Mouse (Mus musculus): ENCODE results near the gene Sub1.

Gene Sub1

GRCm38 (mm10) chr15:11963791-11964525, 32.8 kb downstream of the Sub1 start:
- TF ChIP-seq GATA4 (IDR thresholded peaks at IDR 0.05; ENCODE audit: insufficient replicate concordance, low read length) = no peak

- no peak for TF ChIP-seq GATA4 (IDR thresholded peaks at IDR 0.05; ENCODE audit: insufficient replicate concordance, low read length)
Observed at GRCm38 (mm10) chr15:11959716-11960115, 37.1 kb downstream of the Sub1 start.

DNA sequence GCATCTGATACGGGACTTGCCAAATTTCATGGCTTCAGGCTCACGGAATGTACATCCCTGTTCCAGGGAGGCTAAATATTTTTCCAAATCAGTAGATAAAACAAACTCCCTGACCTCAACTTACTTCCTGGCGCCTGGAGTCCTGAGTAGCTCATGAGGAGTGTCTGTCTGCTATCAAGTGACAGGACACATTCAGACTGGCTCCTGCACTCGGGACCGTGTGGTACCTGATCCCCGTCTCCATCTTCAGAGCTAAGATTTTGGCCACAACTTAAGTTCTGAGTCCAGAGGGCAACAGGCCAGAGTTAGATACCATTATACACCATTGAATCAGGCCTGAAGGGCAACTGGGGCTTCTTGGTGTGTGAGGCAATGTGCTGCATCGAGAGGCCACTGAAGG, 40.7 kb downstream of the Sub1 start:
- TF ChIP-seq GATA4 (IDR thresholded peaks at IDR 0.05; ENCODE audit: insufficient replicate concordance, low read length) = no peak

- TF ChIP-seq GATA4 (IDR thresholded peaks at IDR 0.05; ENCODE audit: insufficient replicate concordance, low read length) = no peak
Observed at GRCm38 (mm10) chr15:11954190-11954589, 42.6 kb downstream of the Sub1 start.

GRCm38 (mm10) chr15:11952159-11952558, 44.6 kb downstream of the Sub1 start:
- no peak for TF ChIP-seq GATA4 (IDR thresholded peaks at IDR 0.05; ENCODE audit: insufficient replicate concordance, low read length)

- TF ChIP-seq GATA4 (IDR thresholded peaks at IDR 0.05; ENCODE audit: insufficient replicate concordance, low read length) = no peak
Observed at GRCm38 (mm10) chr15:11951181-11951580, 45.6 kb downstream of the Sub1 start.

- no peak for TF ChIP-seq GATA4 (IDR thresholded peaks at IDR 0.05; ENCODE audit: insufficient replicate concordance, low read length)
Observed at GRCm38 (mm10) chr15:11950144-11950543, 46.6 kb downstream of the Sub1 start.

- TF ChIP-seq GATA4 (IDR thresholded peaks at IDR 0.05; ENCODE audit: insufficient replicate concordance, low read length) = no peak
Observed at GRCm38 (mm10) chr15:11949490-11949889, 47.3 kb downstream of the Sub1 start.

GRCm38 (mm10) chr15:11940855-11941254, 55.9 kb downstream of the Sub1 start:
- TF ChIP-seq GATA4 (IDR thresholded peaks at IDR 0.05; ENCODE audit: insufficient replicate concordance, low read length) = no peak

Measured in liver, adult (tissue).